Mouse (Mus musculus) MEL-GATA-1-ER (cell line): ENCODE results near the gene Ror2.
"Not testable (repeated sequence)": the region's sequence is repeated elsewhere in the genome, so short reads cannot be mapped to it uniquely, and the experiment has no call there.

Experiments used
- DNase-seq: peaks from one replicate; pipeline ENCODE4 v3.0.0-alpha.2; 2012; ENCODE audit warnings: low read depth; ENCODE audit errors: extremely low read depth

Ror2 gene

GRCm38 (mm10) chr13:53285756-53286361 is at the start of gene Ror2:
Gene Ror2, minus strand, starts transcription at chr13:53286124.
- DNase-seq = no peak

DNA sequence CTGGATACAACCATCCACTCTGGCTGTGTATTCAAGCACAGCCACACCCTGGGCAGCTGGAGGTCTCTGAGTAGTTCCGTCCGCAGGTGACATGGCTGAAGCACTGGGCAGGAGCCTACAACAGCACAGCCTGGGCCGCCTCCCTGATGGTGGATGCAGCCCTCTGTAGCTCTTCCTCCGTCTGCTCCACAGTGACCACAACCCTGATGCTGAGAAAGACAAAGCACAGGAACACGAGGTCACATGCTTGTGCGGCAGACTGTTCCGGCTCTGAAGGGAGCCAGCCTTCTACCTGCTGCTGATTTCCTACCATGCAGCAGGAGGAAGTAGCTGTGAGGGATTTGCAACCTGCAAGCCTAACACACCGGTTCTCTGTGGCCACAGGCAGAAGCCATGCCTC is 47.8 kb upstream of the Ror2 start:
- DNase-seq = no peak

GRCm38 (mm10) chr13:53330246-53330645 is 44.3 kb upstream of the Ror2 start:
- DNase-seq = no peak

DNA sequence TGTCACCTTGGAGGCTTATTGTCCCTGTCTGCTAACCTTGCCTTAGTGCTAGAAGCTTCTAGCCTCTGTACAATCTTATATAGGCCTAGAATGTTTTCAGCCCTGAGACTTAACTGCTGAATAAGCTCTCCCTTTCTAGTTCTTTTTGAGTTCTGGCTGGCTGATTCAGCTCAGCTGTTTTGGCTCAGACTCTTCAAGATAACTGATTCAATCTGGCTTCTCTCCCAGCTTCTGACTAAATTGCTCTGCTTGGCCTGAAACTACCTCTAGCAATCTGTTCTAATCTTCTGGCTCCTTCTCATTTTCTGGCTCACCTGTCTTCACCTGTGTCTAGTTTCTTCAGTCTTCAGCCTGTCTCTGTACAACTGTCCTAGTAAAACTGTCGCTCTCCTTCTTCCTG is 39.6 kb upstream of the Ror2 start:
- DNase-seq = no peak

DNA sequence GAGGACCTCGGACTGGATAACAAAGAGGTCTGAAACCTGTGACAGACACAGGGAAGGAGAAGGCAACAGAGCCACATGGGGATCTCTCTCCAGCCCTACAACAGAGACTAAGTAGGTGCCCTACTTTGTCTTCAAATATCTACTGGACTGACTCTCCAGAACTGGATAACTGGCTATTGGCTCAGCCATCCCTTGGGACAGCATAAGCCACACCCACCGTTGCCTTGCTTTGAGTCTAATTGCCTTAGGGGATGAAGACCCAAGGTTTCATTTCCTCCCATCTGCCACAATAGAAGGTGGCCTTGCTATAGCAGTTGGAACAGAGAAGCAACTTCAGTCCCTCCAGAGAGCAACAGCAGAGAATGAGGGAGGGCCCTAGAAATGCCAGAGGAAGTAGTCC is 37.7 kb upstream of the Ror2 start:
- no peak for DNase-seq

DNA sequence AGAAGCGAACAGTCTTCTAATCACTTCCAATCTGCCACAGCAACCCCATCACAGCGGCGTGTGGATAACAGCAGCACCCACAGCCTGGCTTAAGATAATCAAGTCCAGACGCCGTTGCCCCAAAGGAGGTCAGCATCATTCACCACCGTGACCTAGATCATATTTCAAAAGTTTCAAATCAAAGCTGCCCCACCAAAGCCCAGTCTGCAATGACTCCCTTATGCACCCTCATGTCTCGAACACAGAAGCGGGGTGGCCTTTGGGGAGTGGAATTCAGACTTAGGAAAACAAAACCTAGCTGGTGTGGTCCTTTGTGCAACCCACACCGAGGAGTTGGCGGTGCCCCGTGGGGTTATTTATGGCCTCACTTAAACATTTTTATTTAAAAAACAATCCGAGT is 35.0 kb upstream of the Ror2 start:
- no peak for DNase-seq

- no peak for DNase-seq
Measured at GRCm38 (mm10) chr13:53316515-53317295, 30.8 kb upstream of the Ror2 start.

DNA sequence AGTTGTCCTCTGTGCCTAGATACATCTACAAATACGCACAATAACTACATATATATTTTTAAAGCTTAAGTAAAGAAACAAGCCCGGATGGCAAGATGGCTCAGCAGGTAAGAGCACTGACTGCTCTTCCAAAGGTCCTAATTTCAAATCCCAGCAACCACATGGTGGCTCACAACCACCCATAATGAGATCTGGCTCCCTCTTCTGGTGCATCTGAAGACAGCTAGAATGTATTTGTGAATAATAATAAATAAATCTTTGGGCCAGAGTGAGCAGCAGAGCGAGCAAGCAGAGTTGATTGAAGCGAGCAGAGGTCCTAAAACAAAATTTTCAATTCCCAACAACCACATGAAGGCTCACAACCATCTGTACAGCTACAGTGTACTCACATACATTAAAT is 29.8 kb upstream of the Ror2 start:
- DNase-seq = not testable (repeated sequence)

- no peak for DNase-seq
Measured at GRCm38 (mm10) chr13:53310442-53310841, 24.5 kb upstream of the Ror2 start.

DNA sequence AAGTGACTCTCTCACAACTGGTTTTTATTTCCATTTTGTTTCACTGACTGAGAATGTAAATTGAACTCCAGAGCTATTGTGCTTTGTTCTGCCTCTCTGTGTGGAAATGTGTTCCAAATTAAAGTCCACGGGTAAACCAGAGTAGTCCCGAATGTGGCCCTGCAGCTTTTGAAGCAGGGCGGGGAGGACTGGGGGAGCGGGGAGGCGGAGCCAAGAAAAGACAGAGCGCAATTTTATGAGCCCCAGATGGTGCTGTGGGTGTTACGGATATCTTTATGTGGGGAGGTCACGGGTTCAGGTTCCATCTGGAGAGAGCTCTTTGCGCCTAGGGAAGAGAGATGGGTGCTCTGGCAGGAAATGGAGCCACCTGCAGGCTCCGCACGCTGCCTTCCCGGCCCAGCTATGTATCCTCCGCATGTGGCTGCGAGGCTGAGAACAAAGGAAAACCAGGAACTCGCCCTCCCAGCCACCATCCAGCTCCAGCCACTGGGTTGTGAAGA is 23.8 kb upstream of the Ror2 start:
- DNase-seq = no peak

DNA sequence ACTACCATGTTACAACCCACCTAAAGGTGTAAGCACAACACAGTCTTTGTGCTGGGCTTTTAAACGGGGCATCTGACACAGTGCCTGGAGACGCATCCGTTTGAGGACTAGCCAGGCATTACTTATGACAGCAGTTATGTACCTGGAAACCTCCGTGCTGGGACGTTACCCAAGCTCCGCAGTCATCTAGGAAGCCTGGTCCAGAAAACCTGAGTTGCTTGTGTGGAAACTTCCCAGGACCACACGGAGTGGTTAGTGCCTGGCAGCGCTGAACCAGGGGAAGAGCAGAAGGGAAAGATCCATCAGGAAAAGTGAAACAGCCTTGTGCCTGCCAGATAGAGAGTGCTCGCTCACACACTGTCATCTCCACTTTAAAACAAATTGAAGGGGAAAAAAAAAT is 23.2 kb upstream of the Ror2 start:
- no peak for DNase-seq

- no peak for DNase-seq
Measured at GRCm38 (mm10) chr13:53306836-53307235, 20.9 kb upstream of the Ror2 start.

- no peak for DNase-seq
Measured at GRCm38 (mm10) chr13:53305256-53305655, 19.3 kb upstream of the Ror2 start.

DNA sequence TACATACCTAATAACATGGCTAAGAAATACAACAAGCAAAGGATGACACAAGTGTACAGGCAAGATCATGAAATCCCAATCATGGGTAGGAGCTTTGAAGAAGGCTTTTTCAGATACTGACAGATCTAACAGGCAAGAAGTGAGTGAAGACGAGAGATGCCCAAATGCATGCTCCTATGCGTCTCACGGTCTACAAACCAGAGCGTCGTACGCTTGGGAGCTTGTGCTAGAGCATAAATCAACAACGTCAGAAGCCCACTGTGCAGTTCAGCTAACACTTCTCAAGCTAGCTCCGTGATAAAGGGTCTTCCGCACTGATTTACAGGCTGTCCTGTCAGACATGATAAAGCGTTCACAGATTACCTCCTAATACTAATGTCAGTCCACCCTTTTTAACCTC is 16.8 kb upstream of the Ror2 start:
- no peak for DNase-seq

DNA sequence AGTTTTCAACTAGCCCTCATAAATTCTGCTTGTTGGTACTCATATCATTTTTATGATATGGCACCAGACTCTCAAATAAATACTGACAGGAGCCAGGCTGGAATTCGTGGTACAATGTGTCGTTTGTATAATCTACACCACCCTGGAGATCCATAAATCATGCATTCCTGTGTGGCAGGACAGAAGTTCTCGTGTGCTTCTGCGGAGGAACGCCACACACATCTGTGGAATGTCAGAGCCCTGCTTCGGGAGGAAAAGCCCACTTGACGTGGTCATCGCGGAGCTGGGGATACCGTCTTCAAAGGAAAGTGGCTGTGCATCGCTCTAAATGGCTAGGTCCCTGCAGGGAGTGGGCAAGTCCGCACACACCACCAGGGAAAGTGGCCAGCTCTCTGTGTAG is 7.1 kb upstream of the Ror2 start:
- DNase-seq = no peak

- DNase-seq = no peak
Measured at GRCm38 (mm10) chr13:53292244-53292643, 6.3 kb upstream of the Ror2 start.

GRCm38 (mm10) chr13:53285261-53285755 is 616 bp downstream of the Ror2 start:
- no peak for DNase-seq

DNA sequence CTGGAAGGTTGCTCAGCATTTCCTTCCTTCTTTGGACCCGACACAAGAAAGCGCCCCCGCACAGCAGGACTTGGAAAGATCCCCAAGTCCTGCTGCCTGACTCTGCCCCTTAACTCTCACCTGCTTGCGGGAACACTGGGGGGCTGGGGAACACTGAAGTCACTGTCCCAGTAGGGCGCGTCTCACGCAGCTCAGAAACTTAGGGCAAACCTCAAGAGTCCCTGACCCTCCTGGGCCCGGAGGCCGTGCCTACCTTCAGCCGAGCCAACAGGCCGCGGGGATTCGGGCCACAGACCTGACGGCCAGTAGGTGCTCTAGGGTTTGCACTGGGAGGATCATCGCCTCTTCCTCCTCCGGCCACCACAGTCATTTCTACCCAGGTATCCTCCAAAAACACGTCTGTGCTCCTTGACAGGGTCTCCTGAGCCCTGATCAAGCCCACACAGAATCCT is 1.2 kb downstream of the Ror2 start:
- no peak for DNase-seq

GRCm38 (mm10) chr13:53281604-53282396 is 4.1 kb downstream of the Ror2 start:
- no peak for DNase-seq

DNA sequence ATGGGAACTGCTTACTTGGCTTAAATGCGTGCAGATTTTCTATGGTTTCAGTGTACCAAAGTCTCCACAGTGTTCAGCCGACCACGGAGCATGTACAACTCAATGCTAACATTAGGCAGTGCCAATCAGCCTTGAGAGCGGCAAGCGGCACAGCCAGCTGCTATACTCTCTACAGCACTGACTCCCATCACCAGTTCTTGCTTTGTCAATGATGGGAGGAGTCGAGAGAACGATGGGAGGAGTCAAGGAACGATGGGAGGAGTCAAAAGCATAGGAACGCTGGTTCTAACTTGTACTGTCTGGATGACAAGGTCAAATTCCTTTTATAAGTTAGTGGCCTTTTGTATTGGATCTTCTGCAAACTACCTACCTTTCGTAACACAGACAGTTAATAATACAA is 7.0 kb downstream of the Ror2 start:
- no peak for DNase-seq

DNA sequence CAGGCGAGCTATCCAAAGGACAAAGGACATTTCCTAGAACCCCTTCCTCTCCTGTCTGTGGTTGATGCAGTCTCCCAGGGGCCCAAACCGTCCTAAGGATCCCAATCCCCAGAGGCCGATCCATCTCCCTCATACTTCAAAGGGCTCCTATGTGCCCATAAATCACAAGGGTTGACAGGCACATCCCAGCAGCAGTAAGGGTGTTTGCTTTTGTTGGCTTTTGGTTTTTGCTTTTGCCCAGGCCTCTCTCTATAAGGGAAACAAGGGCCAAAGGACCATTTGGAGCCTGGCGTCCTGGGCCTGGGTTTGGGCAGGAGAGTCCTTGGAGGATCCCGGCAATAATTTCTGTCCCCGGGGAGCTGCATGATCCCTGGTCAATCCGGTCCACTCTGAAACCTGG is 9.5 kb downstream of the Ror2 start:
- DNase-seq = no peak

GRCm38 (mm10) chr13:53275778-53276177 is 10.1 kb downstream of the Ror2 start:
- no peak for DNase-seq
